Mouse (Mus musculus): ENCODE data around the gene Nop2. TPM values are rescaled to one million over a fixed set of nuclear protein-coding genes. Genes with fewer than 3 reads are reported as not detected.

The Nop2 gene
- polyA plus RNA-seq (2012; rRNA removed): 41.9 and 42.5 TPM in 2 replicates

DNA sequence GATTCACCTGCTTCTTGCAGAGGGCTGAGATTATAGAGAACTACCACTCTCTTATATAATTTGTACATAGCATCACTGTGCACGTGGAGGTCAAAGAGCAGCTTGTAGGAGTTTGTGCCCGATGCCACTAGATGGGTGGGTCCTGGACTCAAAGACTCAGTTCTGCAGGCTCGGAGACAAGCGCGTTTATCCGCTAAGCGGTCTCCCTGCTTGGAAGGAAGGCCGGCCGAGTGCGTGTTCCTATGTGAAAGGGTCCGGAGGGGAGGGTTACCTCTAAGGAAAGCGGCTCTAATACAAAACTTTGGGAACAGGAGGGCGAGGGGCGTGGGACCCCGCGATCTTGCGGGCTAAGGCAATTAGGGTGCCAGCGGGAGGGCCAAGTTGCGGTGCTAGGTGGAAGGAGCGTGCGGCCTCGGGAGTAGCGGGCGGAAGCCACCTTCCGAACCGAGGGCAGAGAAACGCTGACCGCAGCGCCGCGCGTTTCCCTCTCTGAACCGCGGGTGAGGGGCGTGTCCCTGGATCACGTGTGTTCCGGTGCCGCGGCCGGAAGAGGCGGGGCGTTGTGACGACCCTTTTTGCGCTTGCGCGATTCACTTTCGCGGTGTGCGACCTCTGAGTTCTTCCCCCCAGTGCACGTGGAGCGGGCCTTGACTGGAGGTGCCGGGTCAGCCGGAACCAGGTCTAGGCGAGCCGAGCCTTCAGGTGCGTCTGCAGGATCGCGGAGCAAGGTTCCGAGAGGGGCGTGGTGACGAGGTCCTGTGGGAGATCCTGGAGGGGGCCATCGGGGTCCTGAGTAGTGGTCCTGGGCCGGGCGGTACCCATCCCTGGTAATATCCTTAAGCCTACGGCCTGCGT is at the start of gene Nop2:
TSS of gene Nop2 (plus strand) at position 608 of the 855 bp plus-strand sequence.

DNA sequence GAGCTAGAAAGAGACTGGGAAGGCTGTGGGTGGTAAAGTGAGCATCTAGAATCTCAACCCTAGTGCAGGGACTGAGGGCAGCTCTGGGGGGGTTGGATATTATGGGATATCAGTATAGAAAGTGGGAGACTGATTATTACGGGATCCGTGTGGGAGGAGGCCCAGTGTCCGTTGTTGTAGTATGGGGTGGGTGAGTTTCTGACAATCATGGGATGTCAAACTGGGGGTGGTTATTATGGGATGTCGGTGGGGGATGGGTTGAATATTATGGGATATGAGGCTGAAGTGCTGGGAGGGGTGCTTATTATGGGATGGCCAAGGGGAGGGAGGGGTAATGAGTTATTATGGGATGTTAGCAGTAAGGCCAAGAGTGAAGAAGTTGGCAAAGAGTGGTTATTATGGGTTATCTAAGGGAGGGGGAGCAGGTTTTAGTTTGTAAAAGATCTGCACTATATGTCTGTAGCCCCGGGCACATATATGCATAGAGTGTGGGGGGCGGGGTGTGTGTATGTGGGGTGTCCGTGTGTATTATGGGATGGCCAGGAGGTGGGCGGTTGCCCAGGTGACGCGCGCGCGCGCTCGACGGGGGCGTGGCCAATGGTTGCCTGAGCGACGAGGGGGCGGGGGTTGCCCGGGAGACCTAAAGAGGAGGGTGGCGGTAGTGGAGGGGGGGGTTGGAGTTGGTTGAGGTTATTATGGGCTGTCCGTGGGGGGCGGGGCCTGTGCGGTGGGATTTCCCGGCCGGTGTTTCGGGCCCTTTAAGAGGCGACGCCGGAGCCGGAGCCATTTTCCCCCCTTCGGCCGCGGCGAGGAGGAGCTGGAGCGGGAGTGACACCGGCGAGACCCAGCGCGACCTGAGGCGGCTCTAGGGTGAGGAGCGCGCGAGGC is 36.1 kb upstream of the Nop2 start, which contains the start of gene Chd4:
TSS of gene Chd4 (plus strand) at position 591 of the 888 bp plus-strand sequence.

DNA sequence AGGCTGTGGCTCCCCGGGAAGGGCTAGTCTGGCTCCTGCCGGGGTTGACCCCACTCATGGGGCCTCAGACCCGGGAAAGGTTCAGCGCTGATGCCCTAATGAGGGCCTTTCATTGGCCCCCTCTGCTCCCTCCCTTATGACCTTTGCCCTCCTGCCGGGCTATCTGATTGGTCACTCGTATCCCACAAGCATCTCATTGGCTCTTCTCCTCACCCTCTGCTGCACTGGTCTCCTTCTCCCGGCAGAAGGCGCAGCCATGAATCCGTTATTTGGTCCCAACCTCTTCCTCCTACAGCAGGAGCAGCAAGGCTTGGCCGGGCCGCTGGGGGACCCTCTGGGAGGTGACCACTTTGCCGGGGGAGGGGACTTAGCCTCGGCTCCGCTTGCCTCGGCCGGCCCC is 13.3 kb downstream of the Nop2 start, which contains the start of gene Iffo1:
TSS of gene Iffo1 (plus strand) at position 241 of the 400 bp plus-strand sequence.

GRCm38 (mm10) chr6:125166051-125166751 is 34.5 kb downstream of the Nop2 start, which contains the start of gene Gapdh:
Gapdh (minus strand) TSS chr6:125166467.

DNA sequence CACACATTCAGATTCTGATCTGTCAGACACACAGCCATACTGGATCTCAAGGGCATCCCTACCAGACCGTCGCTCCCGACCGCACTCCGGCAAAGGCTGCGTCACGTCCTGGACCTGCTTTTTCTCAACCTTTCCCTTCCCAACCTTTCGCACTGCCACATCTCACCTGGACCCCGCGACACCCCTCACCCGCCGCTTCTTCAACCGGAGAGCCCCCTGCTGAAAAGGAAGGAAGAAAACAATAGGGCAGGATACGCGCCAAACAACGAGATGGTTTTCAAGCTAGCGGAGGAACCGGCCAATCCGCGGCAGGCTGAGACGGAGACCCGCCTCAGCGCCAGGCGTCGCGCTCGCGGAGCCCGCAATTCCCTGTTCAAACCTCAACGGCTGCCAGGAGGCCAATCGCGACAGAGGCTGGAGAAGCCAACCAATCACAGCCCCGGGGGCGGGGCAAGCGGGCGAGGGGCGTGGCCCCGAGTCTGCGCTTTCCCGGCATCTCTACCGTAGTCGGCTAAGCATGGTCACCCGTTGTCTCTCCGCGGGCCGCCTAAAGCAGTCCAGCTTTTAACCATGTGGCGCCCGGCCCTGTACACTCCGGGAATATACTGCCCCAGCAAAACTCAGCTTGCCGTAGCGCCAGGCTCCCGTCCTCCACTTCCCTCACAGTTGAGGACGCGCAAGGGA is 59.8 kb downstream of the Nop2 start, which contains the start of the genes Ncapd2 and Mrpl51:
TSS of gene Ncapd2 (minus strand) at position 370 of the 684 bp plus-strand sequence.
TSS of gene Mrpl51 (plus strand) at position 470 of the 684 bp plus-strand sequence.

Other genes with a start within 250 kb of the Nop2 start
- gene Cd4, start 243.7 kb upstream of the Nop2 start, polyA plus RNA-seq (2012; rRNA removed): 0.18 and 0.20 TPM in 2 replicates
- 4.0 and 4.2 TPM in 2 replicates for gene Lag3, start 220.2 kb upstream of the Nop2 start, polyA plus RNA-seq (2012; rRNA removed)
- 2,372 and 2,516 TPM in 2 replicates for gene Ptms, start 211.8 kb upstream of the Nop2 start, polyA plus RNA-seq (2012; rRNA removed)
- 531 and 537 TPM in 2 replicates for gene Mlf2, start 200.5 kb upstream of the Nop2 start, polyA plus RNA-seq (2012; rRNA removed)
- 135 and 153 TPM in 2 replicates for gene Cops7a, start 166.4 kb upstream of the Nop2 start, polyA plus RNA-seq (2012; rRNA removed)
- gene Pianp, start 135.2 kb upstream of the Nop2 start, polyA plus RNA-seq (2012; rRNA removed): 36.3 and 46.5 TPM in 2 replicates
- gene Zfp384, start 122.8 kb upstream of the Nop2 start, polyA plus RNA-seq (2012; rRNA removed): 104 and 109 TPM in 2 replicates
- 150 and 154 TPM in 2 replicates for gene Ing4, start 92.1 kb upstream of the Nop2 start, polyA plus RNA-seq (2012; rRNA removed)
- gene Acrbp, start 82.2 kb upstream of the Nop2 start, polyA plus RNA-seq (2012; rRNA removed): 33.4 and 35.8 TPM in 2 replicates
- 0.57 and 1.2 TPM in 2 replicates for gene Lpar5, start 64.0 kb upstream of the Nop2 start, polyA plus RNA-seq (2012; rRNA removed)
- gene Chd4, start 35.9 kb upstream of the Nop2 start, polyA plus RNA-seq (2012; rRNA removed): 123 and 129 TPM in 2 replicates
- gene Iffo1, start 13.3 kb downstream of the Nop2 start, polyA plus RNA-seq (2012; rRNA removed): 30.9 and 37.7 TPM in 2 replicates
- 2,744 and 3,766 TPM in 2 replicates for gene Gapdh, start 34.6 kb downstream of the Nop2 start, polyA plus RNA-seq (2012; rRNA removed)
- 207 and 239 TPM in 2 replicates for gene Ncapd2, start 59.8 kb downstream of the Nop2 start, polyA plus RNA-seq (2012; rRNA removed)
- gene Mrpl51, start 59.9 kb downstream of the Nop2 start, polyA plus RNA-seq (2012; rRNA removed): 67.8 and 68.4 TPM in 2 replicates
- 21.0 and 25.2 TPM in 2 replicates for gene Vamp1, start 83.6 kb downstream of the Nop2 start, polyA plus RNA-seq (2012; rRNA removed)
- 2.4 and 3.3 TPM in 2 replicates for gene Tapbpl, start 100.0 kb downstream of the Nop2 start, polyA plus RNA-seq (2012; rRNA removed)
- 0.21 and 0.28 TPM in 2 replicates for gene Cd27, start 105.1 kb downstream of the Nop2 start, polyA plus RNA-seq (2012; rRNA removed)
- 0.04 TPM in 1 of 2 replicates, not detected in the other for gene Tuba3a, start 154.1 kb downstream of the Nop2 start, polyA plus RNA-seq (2012; rRNA removed)
- gene Ltbr, start 182.0 kb downstream of the Nop2 start, polyA plus RNA-seq (2012; rRNA removed): 11.7 and 18.6 TPM in 2 replicates
- gene Scnn1a, start 188.8 kb downstream of the Nop2 start, polyA plus RNA-seq (2012; rRNA removed): 0.36 and 0.73 TPM in 2 replicates
- 18.5 and 32.1 TPM in 2 replicates for gene Tnfrsf1a, start 217.5 kb downstream of the Nop2 start, polyA plus RNA-seq (2012; rRNA removed)
- gene Plekhg6, start 248.9 kb downstream of the Nop2 start, polyA plus RNA-seq (2012; rRNA removed): 0.06 and 0.21 TPM in 2 replicates